Mouse (Mus musculus) C2C12 (cell line): ENCODE data around the gene Clk2.

Experiments used
- CEBPB ChIP-seq: IDR thresholded peaks from one replicate; pipeline ENCODE4 v1.6.1; 2011; ENCODE audit warnings: low read depth, mild to moderate bottlenecking, control low read depth, moderate library complexity
- CTCF ChIP-seq: IDR thresholded peaks from one replicate; pipeline ENCODE4 v1.5.1; 2011; ENCODE audit not compliant: control insufficient read depth, insufficient read depth, insufficient read length
- MAX ChIP-seq: IDR thresholded peaks from one replicate; pipeline ENCODE4 v1.6.1; 2011; ENCODE audit warnings: mild to moderate bottlenecking, control low read depth
- MYOD1 ChIP-seq: IDR thresholded peaks from one replicate; pipeline ENCODE4 v1.6.1; 2011; ENCODE audit warnings: low read depth; ENCODE audit not compliant: control insufficient read depth, insufficient read length
- USF1 ChIP-seq: IDR thresholded peaks from one replicate; pipeline ENCODE4 v1.6.1; 2011; ENCODE audit warnings: low read depth, mild to moderate bottlenecking, control low read depth, moderate library complexity

DNA sequence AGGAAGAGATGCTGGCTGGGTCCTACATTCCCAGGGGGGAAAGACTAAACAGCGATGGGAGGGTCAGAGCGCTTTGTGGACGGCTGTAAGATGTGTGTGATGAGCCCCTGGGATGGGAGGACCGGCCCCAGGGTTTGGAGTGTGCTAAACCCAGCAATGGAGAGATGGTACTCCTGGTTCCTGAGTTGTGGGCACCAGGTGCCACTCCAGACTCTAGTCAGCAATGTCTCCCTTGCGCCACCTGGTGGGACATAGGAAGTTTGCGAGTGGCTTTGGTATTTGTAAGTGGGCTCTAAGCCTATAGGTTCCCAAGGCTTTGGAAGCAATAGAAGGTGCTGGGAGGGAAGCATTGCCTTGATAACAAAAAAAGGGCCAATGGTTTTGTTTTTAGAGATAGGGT lies 51.3 kb downstream of the Clk2 start:
- TF ChIP-seq CTCF (peak; percentile 67), USF1 (no peak), MAX (no peak), CEBPB (no peak), MYOD1 (no peak)
